Mouse (Mus musculus) small intestine, adult 2 months (tissue): ENCODE measurements around the gene Cav3. TPM values are rescaled to one million over a fixed set of nuclear protein-coding genes. Genes with fewer than 3 reads are reported as not detected.

ENCODE experiments used
- H3K27ac ChIP-seq: fragments of 200-500 bp; 2 replicates; pipeline ENCODE4 v1.5.1; 2012; ENCODE audit warnings: low read depth, low read length, control low read depth, inconsistent platforms; ENCODE audit not compliant: insufficient read depth
- H3K27me3 ChIP-seq: fragments of 200-500 bp; 2 replicates; pipeline ENCODE4 v1.6.1; 2012; ENCODE audit warnings: mild to moderate bottlenecking, moderate library complexity, low read length, inconsistent platforms; ENCODE audit not compliant: control insufficient read depth, insufficient read depth
- H3K36me3 ChIP-seq: fragments of 200-500 bp; 2 replicates; pipeline ENCODE4 v1.6.1; 2012; ENCODE audit warnings: mild to moderate bottlenecking, low read length, control low read depth, inconsistent platforms; ENCODE audit not compliant: control insufficient read depth, insufficient read depth
- H3K4me1 ChIP-seq: fragments of 200-500 bp; 2 replicates; pipeline ENCODE4 v1.6.1; 2012; ENCODE audit warnings: low read length, inconsistent platforms, mixed read lengths; ENCODE audit not compliant: control insufficient read depth, insufficient read depth, insufficient read length
- H3K4me3 ChIP-seq: fragments of 200-500 bp; 2 replicates; pipeline ENCODE4 v1.5.1; 2012; ENCODE audit warnings: low read depth, mild to moderate bottlenecking, control low read depth, inconsistent platforms, low read length, moderate library complexity
- CTCF ChIP-seq: fragments of 200-500 bp; IDR thresholded peaks from 2 replicates; pipeline ENCODE4 v1.5.1; 2012; ENCODE audit warnings: low read depth, mild to moderate bottlenecking, control low read depth, inconsistent platforms, low read length, moderate library complexity, mixed read lengths; ENCODE audit not compliant: insufficient replicate concordance, insufficient read length; ENCODE audit errors: extremely low read depth
- POLR2A ChIP-seq: fragments of 200-500 bp; IDR thresholded peaks from 2 replicates; pipeline ENCODE4 v1.6.1; 2012; ENCODE audit warnings: low read depth, mild to moderate bottlenecking, control low read depth, inconsistent platforms, low read length, moderate library complexity
- WGBS: fragments of 180-500 bp; shearing (Covaris S2); methylation state at CpG from one replicate; pipeline ENCODE4 v1.1.7; 2018; 5-methylcytosine and 5-hydroxymethylcytosine counted together
- polyA plus RNA-seq: library from polyadenylated mRNA; depleted of rRNA; stranded (reverse); fragments of >200 nt; gene quantifications from 2 replicates; pipeline ENCODE4 v1.2.3, GENCODE M21; 2012; rRNA removed

The Cav3 gene
- polyA plus RNA-seq, 1 experiment, result 1.5 TPM

DNA sequence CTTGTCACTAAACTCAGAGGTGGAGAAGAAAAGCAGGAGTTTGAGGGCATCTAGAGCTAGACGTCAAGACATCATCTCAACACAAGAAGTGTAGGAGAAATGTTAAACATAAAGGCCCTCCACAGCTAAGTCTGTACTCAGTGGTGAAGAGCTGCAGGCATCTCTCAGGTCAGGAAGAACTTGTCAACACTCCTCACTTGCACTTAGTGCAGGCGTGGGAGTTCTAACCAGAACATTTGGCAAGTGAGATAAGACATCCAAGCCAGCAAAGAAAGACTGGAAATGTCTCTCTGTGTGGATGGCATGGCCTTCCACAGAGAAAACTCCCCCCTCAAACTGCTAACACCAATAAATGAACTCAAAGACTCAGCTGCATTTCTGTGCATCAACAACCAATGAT is 48.3 kb downstream of the Cav3 start:
- WGBS, result 61% methylated on average over 2 of the region's 2 CpGs

GRCm38 (mm10) chr6:112509590-112510131 is 50.4 kb downstream of the Cav3 start:
- Histone ChIP-seq H3K4me1 (no peaks in the 10 kb centered on the region), H3K36me3 (no peaks in the 10 kb centered on the region), H3K4me3 (no peak overlapping the region), H3K27me3 (no peaks in the 10 kb centered on the region), H3K27ac (no peak overlapping the region)
- 58% methylated on average over 2 of the region's 2 CpGs for WGBS
- TF ChIP-seq POLR2A, result no peak
- TF ChIP-seq CTCF, result no peak

More for the DNA sequence above, 48.3 kb downstream of the Cav3 start:
- Histone ChIP-seq H3K36me3 (no peaks in the 10 kb centered on the region), H3K4me1 (no peaks in the 10 kb centered on the region), H3K4me3 (no peak overlapping the region), H3K27ac (no peak overlapping the region), H3K27me3 (no peaks in the 10 kb centered on the region)
- TF ChIP-seq POLR2A, result no peak
- no peak for TF ChIP-seq CTCF

DNA sequence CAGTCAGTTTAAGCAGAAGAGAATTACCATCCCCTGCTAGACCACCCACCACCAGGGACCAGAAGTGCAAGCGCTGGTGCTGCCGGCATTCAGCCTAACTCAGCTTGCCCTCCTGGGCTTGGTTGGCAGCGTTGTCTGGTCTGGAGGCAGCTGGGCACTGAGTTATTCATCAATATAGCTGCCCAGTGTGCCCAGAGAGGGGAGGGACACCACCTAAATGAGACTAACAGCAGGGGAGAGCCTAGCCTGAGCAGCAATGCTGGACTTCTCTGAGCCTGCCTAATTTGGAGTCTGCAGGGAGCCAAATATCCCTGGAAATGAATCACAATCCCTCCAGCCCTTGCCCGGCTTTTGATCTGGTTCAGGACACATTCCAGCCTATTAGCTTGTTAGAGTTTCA is 51.0 kb downstream of the Cav3 start:
- TF ChIP-seq CTCF, result no peak
- no peak for TF ChIP-seq POLR2A
- WGBS, result 70% methylated on average over 4 of the region's 4 CpGs

GRCm38 (mm10) chr6:112514591-112514990 is 55.3 kb downstream of the Cav3 start:
- no peaks in the 10 kb centered on the region for H3K27me3 ChIP-seq
- TF ChIP-seq CTCF (no peak), POLR2A (no peak)
- 90% methylated on average over 6 of the region's 6 CpGs for WGBS
- H3K36me3 ChIP-seq, result no peaks in the 10 kb centered on the region
- no peak overlapping the region for H3K27ac ChIP-seq
- H3K4me3 ChIP-seq, result no peak overlapping the region
- H3K4me1 ChIP-seq, result no peaks in the 10 kb centered on the region

More for the DNA sequence above, 51.0 kb downstream of the Cav3 start:
- H3K4me3 ChIP-seq, result no peak overlapping the region
- H3K27ac ChIP-seq, result no peak overlapping the region
- no peaks in the 10 kb centered on the region for H3K4me1 ChIP-seq
- H3K36me3 ChIP-seq, result no peaks in the 10 kb centered on the region
- no peaks in the 10 kb centered on the region for H3K27me3 ChIP-seq

GRCm38 (mm10) chr6:112516496-112516895 is 57.2 kb downstream of the Cav3 start:
- Histone ChIP-seq H3K27ac (no peak overlapping the region), H3K4me1 (no peaks in the 10 kb centered on the region), H3K4me3 (no peak overlapping the region), H3K27me3 (no peaks in the 10 kb centered on the region), H3K36me3 (no peaks in the 10 kb centered on the region)
- TF ChIP-seq POLR2A (no peak), CTCF (no peak)
- WGBS, result 32% methylated on average over 1 of the region's 1 CpGs

- Histone ChIP-seq H3K36me3 (no peaks in the 10 kb centered on the region), H3K27me3 (no peaks in the 10 kb centered on the region), H3K27ac (no peak overlapping the region), H3K4me3 (no peak overlapping the region), H3K4me1 (no peaks in the 10 kb centered on the region)
- TF ChIP-seq CTCF, result no peak
- TF ChIP-seq POLR2A, result no peak
- WGBS, result 68% methylated on average over 3 of the region's 3 CpGs
These were observed 58.3 kb downstream of the Cav3 start for GRCm38 (mm10) chr6:112517572-112517971.

- Histone ChIP-seq H3K36me3 (no peaks in the 10 kb centered on the region), H3K4me3 (no peak overlapping the region), H3K27ac (no peak overlapping the region), H3K4me1 (no peaks in the 10 kb centered on the region), H3K27me3 (no peaks in the 10 kb centered on the region)
- WGBS, result 53% methylated on average over 3 of the region's 3 CpGs
- no peak for TF ChIP-seq CTCF
These were observed 58.7 kb downstream of the Cav3 start for GRCm38 (mm10) chr6:112517991-112518390.

Other genes starting within 250 kb of the Cav3 start
- gene Lmcd1, start 185.7 kb upstream of the Cav3 start, polyA plus RNA-seq, result 5.7 and 5.8 TPM in 2 replicates
- 2.0 and 4.9 TPM in 2 replicates for gene Ssu2, start 71.5 kb upstream of the Cav3 start, polyA plus RNA-seq
- gene Oxtr, start 30.4 kb downstream of the Cav3 start, polyA plus RNA-seq, result 0.08 and 0.11 TPM in 2 replicates
- gene Rad18, start 237.2 kb downstream of the Cav3 start, polyA plus RNA-seq, result 1.1 and 1.2 TPM in 2 replicates